Mouse (Mus musculus): ENCODE results near the gene Gm42715. TPM values are rescaled to one million over a fixed set of nuclear protein-coding genes. Genes with fewer than 3 reads are reported as not detected.

Gene Gm42715
- total RNA-seq (2023): 16.4 and 27.7 TPM in 2 replicates

GRCm38 (mm10) chr7:127519284-127519683 is at the start of gene Gm42715:
Gene Gm42715, plus strand, starts transcription at chr7:127519584.

GRCm38 (mm10) chr7:127478635-127479317 is 40.6 kb upstream of the Gm42715 start, which contains the start of gene Fbrs:
Gene Fbrs, plus strand, starts transcription at chr7:127479199.

DNA sequence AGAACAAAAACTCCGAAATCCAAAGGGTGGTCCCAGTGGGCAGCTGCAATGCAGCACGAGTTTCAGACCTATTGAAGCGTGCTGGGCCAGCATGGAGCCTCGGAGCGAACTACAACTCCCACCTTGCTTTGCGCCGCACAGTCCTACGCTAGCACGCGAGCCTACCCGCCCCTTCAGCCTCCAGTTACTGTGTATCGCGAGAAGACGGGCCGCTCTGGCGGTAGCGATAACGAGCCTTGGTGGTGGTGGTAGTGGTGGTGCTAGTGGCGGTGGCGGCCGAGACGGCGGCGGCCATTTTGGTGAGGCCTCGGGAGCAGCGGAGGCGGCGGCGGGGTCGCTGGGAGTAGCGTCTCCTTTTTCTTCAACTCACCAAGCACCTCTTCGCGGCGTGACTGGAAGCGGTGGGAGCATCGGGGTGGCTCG is 7.6 kb upstream of the Gm42715 start, which contains the start of gene Srcap:
Gene Srcap (plus strand): TSS at position 176 of the 423 bp plus-strand sequence.

DNA sequence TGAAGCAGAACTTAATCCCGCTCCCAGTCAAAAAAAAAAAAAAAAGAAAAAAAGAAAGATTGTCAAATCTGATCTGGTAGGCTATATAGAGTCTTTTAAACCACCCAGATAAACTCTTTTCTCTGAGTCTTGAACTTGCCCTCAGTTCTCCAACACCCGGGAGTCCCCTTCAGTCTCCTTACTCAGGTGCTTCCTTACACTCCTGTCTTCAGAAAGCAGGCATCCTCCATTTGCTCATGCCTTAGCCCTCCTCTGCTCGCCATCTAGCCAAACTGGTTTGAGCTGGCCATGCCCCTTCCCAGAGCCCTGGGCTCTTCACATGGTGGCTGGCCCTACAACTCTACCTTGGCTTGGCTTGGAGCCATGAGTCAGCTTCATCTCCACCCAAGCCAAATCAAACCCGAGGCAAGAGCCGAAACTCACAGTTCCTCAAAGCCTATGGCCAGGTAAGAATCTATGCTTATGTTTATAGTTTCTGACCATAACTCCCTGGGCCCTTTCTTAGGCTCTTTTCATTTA is 42.0 kb downstream of the Gm42715 start, which contains the start of gene Tmem265:
Gene Tmem265 (plus strand): TSS at position 51 of the 519 bp plus-strand sequence.

DNA sequence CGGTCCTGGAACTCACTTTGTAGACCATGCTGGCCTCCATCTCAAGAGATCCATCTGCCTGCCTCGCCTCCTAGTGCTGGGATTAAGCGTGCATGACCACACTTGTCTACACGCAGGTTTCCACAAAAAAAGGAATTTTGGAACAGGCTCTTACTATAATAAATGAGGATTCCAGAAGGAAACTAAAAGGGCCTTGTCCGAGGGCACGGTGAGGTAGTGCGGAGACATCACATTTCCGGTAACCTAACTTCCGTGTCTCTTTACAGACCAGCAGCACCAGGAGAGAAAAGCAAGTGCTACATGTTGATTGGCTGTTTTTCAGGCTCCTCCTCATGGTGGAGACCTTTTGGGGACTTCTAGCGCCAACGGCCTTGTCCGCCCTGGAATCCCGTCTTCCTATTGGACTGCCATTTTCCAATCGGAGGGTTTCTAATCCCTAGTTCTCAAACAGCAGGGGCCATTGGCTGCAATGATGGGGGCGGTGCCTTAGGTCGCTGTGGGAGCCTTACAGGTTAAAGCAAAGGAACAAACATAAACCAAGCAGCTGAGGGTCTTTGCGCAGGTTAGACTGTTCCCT is 53.6 kb downstream of the Gm42715 start, which contains the start of gene Phkg2:
Gene Phkg2 (plus strand): TSS at position 446 of the 577 bp plus-strand sequence.

GRCm38 (mm10) chr7:127588011-127588871 is 68.9 kb downstream of the Gm42715 start, which contains the start of the genes Ccdc189 and Rnf40:
Gene Ccdc189, minus strand, starts transcription at chr7:127588595.
Gene Rnf40, plus strand, starts transcription at chr7:127588767.

DNA sequence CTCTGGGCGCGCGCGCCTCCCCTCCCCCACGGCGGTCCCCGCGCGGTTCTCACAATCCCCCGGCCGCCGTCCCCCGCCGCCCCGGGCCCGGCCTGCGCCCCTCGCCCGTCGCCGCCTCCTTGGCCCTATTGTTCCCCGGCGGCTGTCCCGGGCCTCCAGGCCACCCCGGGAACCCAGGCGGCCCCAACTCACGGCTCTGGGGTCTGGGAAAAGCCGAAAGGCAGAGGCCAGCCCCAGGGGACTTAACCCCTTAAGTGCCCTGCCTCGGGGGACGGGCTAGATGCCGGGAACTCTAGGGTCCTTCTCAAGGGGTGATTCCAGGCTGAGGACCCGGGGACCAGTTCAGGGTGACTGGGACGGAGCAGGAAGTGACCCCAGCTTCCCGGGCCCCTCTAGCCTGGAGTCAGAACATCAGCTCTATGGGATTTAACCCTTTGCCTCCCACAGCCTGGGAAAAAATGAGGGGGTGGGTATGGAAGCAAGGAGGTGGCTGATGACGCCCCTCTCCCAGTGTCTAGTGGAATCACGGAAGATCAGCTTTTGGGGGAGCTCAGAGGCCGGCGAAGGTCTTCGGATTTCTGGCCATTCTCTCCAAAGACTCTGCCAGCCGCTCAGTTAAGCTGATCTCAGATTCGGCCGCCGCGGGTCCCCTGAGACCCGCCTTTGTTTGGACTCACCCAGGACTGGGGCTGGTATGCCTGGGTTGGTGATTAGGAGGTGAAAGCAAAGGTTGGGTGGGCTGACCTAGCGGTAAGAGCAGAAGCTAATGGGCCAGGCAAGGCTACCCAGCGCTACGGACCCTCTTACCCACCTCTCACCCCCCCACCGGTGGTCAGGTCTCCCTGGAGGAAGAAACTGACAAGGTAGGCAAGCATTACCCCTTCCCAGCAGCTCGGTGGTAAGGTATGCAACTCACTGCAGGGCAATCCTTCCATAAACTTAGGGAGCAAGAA is 95.8 kb downstream of the Gm42715 start, which contains the start of gene Zfp629:
Gene Zfp629 (minus strand): TSS at position 907 of the 953 bp plus-strand sequence.

Other genes starting within 250 kb of the Gm42715 start
- gene Sephs2, start 245.5 kb upstream of the Gm42715 start, total RNA-seq (2023): 150 and 202 TPM in 2 replicates
- gene Itgal, start 223.3 kb upstream of the Gm42715 start, total RNA-seq (2023): 239 and 332 TPM in 2 replicates
- gene Zfp768, start 174.0 kb upstream of the Gm42715 start, total RNA-seq (2023): 7.5 and 8.1 TPM in 2 replicates
- 3.9 and 5.9 TPM in 2 replicates for gene Zfp747, start 143.5 kb upstream of the Gm42715 start, total RNA-seq (2023)
- 1.3 and 1.5 TPM in 2 replicates for gene 9130019O22Rik, start 132.4 kb upstream of the Gm42715 start, total RNA-seq (2023)
- gene E430018J23Rik, start 126.0 kb upstream of the Gm42715 start, total RNA-seq (2023): 1.1 and 1.4 TPM in 2 replicates
- 1.5 and 2.2 TPM in 2 replicates for gene Zfp764, start 112.8 kb upstream of the Gm42715 start, total RNA-seq (2023)
- gene Zfp688, start 97.5 kb upstream of the Gm42715 start, total RNA-seq (2023): 13.2 and 14.6 TPM in 2 replicates
- 2.1 and 3.1 TPM in 2 replicates for gene Zfp689, start 70.4 kb upstream of the Gm42715 start, total RNA-seq (2023)
- 153 and 167 TPM in 2 replicates for gene Prr14, start 60.0 kb upstream of the Gm42715 start, total RNA-seq (2023)
- 324 and 414 TPM in 2 replicates for gene Fbrs, start 40.4 kb upstream of the Gm42715 start, total RNA-seq (2023)
- gene Srcap, start 7.6 kb upstream of the Gm42715 start, total RNA-seq (2023): 77.3 and 96.9 TPM in 2 replicates
- gene Tmem265, start 41.8 kb downstream of the Gm42715 start, total RNA-seq (2023): not detected in 2 replicates
- gene Phkg2, start 53.8 kb downstream of the Gm42715 start, total RNA-seq (2023): 132 and 168 TPM in 2 replicates
- 18.5 and 19.6 TPM in 2 replicates for gene Ccdc189, start 69.0 kb downstream of the Gm42715 start, total RNA-seq (2023)
- gene Rnf40, start 69.2 kb downstream of the Gm42715 start, total RNA-seq (2023): 199 and 280 TPM in 2 replicates
- 2.6 and 2.7 TPM in 2 replicates for gene Zfp629, start 96.2 kb downstream of the Gm42715 start, total RNA-seq (2023)
- 26.0 and 31.1 TPM in 2 replicates for gene Bcl7c, start 189.3 kb downstream of the Gm42715 start, total RNA-seq (2023)
- gene Ctf1, start 193.2 kb downstream of the Gm42715 start, total RNA-seq (2023): not detected in 2 replicates
- not detected in 2 replicates for gene Ctf2, start 212.6 kb downstream of the Gm42715 start, total RNA-seq (2023)
- gene Fbxl19, start 225.0 kb downstream of the Gm42715 start, total RNA-seq (2023): 5.9 and 7.9 TPM in 2 replicates

Measured in neutrophil, adult 65 days (primary cell).